Mouse (Mus musculus) cerebellum, postnatal 25 days (tissue): Measurements from ENCODE around the gene Hoxa2.

Experiments
- DNase-seq, 2 experiments: peaks; one replicate each; pipeline ENCODE4 v3.0.0; 2021; ENCODE audit warnings: mixed read lengths in 2 of 2

Gene Hoxa2

GRCm38 (mm10) chr6:52201269-52201668, 36.6 kb upstream of the Hoxa2 start:
- DNase-seq: no peak

- no peak for DNase-seq
These were observed 36.2 kb upstream of the Hoxa2 start for GRCm38 (mm10) chr6:52200751-52201250.

- no peak for DNase-seq
These were observed 35.6 kb upstream of the Hoxa2 start for GRCm38 (mm10) chr6:52200073-52200750.

- DNase-seq: no peak
These were observed 32.6 kb upstream of the Hoxa2 start for GRCm38 (mm10) chr6:52197271-52197670.

GRCm38 (mm10) chr6:52196811-52197210, 32.2 kb upstream of the Hoxa2 start:
- no peak for DNase-seq

GRCm38 (mm10) chr6:52194690-52195089, 30.1 kb upstream of the Hoxa2 start:
- DNase-seq: no peak

- DNase-seq: peak in 1 of 2 experiments; percentile 55
These were observed 27.4 kb upstream of the Hoxa2 start for GRCm38 (mm10) chr6:52191860-52192550.

- DNase-seq: no peak
These were observed 26.5 kb upstream of the Hoxa2 start, which contains the start of gene Hoxa4 for GRCm38 (mm10) chr6:52190906-52191810. Gene Hoxa4, minus strand, starts transcription at chr6:52191753.

- no peak for DNase-seq
These were observed 25.8 kb upstream of the Hoxa2 start for GRCm38 (mm10) chr6:52190410-52190809.

GRCm38 (mm10) chr6:52189909-52190308, 25.3 kb upstream of the Hoxa2 start:
- DNase-seq: no peak

- no peak for DNase-seq
These were observed 24.6 kb upstream of the Hoxa2 start for GRCm38 (mm10) chr6:52189172-52189591.

- DNase-seq: no peak
These were observed 21.9 kb upstream of the Hoxa2 start for GRCm38 (mm10) chr6:52186500-52186899.

GRCm38 (mm10) chr6:52185834-52186233, 21.2 kb upstream of the Hoxa2 start:
- DNase-seq: no peak

GRCm38 (mm10) chr6:52185222-52185621, 20.6 kb upstream of the Hoxa2 start:
- DNase-seq: no peak

GRCm38 (mm10) chr6:52184668-52185067, 20.0 kb upstream of the Hoxa2 start:
- no peak for DNase-seq

GRCm38 (mm10) chr6:52183311-52184080, 18.9 kb upstream of the Hoxa2 start:
- no peak for DNase-seq

GRCm38 (mm10) chr6:52182793-52183192, 18.2 kb upstream of the Hoxa2 start:
- DNase-seq: no peak

- no peak for DNase-seq
These were observed 17.4 kb upstream of the Hoxa2 start for GRCm38 (mm10) chr6:52182030-52182429.

GRCm38 (mm10) chr6:52180726-52181125, 16.1 kb upstream of the Hoxa2 start:
- DNase-seq: no peak

GRCm38 (mm10) chr6:52180213-52180710, 15.6 kb upstream of the Hoxa2 start:
- DNase-seq: no peak

- DNase-seq: no peak
These were observed 15.1 kb upstream of the Hoxa2 start for GRCm38 (mm10) chr6:52179690-52180089.
